Mouse (Mus musculus): Measurements from ENCODE around the gene Kpna4.

- TF ChIP-seq CTCF (IDR thresholded peaks at IDR 0.05; ENCODE audit: low read depth, low read length) (no peak), POLR2A (IDR thresholded peaks at IDR 0.05; ENCODE audit: borderline replicate concordance, low read depth, low read length) (no peak)
Observed at GRCm38 (mm10) chr3:69047684-69048083, 79.2 kb downstream of the Kpna4 start.

Data from bone marrow macrophage, adult 2 months (primary cell).